Mouse (Mus musculus) olfactory bulb, adult 2 months (tissue): ENCODE data around the gene Cenpe. TPM values are rescaled to one million over a fixed set of nuclear protein-coding genes. Genes with fewer than 3 reads are reported as not detected.

Experiments used
- H3K27ac ChIP-seq: fragments of 200-500 bp; 2 replicates; pipeline ENCODE4 v1.5.1; 2012; ENCODE audit warnings: low read depth, low read length; ENCODE audit not compliant: insufficient read depth
- H3K4me1 ChIP-seq: fragments of 200-500 bp; 2 replicates; pipeline ENCODE4 v1.6.1; 2012; ENCODE audit warnings: low read length; ENCODE audit not compliant: control insufficient read depth, insufficient read depth
- H3K4me3 ChIP-seq: fragments of 200-500 bp; 2 replicates; pipeline ENCODE4 v1.5.1; 2012; ENCODE audit warnings: mild to moderate bottlenecking, low read depth, low read length, moderate library complexity; ENCODE audit not compliant: insufficient read depth
- CTCF ChIP-seq: fragments of 200-500 bp; IDR thresholded peaks from 2 replicates; pipeline ENCODE4 v1.5.1; 2012; ENCODE audit warnings: low read depth, mild to moderate bottlenecking, low read length, moderate library complexity; ENCODE audit not compliant: insufficient read depth
- POLR2A ChIP-seq: fragments of 200-500 bp; IDR thresholded peaks from 2 replicates; pipeline ENCODE4 v1.6.1; 2012; ENCODE audit warnings: mild to moderate bottlenecking, low read depth, low read length, moderate library complexity; ENCODE audit not compliant: insufficient read depth
- WGBS: fragments of 180-500 bp; shearing (Covaris S2); methylation state at CpG from one replicate; pipeline ENCODE4 v1.1.7; 2018; 5-methylcytosine and 5-hydroxymethylcytosine counted together
- polyA plus RNA-seq: library from polyadenylated mRNA; stranded (reverse); fragments of >200 nt; gene quantifications from 2 replicates; pipeline ENCODE4 v1.2.4, GENCODE M21; 2012; ENCODE audit warnings: low replicate concordance; ENCODE audit not compliant: missing spikeins, insufficient read depth, insufficient read length

The Cenpe gene
- polyA plus RNA-seq, 1 experiment = 38.3 TPM

GRCm38 (mm10) chr3:135293703-135294102, 81.4 kb downstream of the Cenpe start:
- Histone ChIP-seq H3K4me3 (no peak overlapping the region), H3K27ac (no peak overlapping the region), H3K4me1 (peaks cover 2% of the 10 kb centered on the region; the same call in 1 of the 2 replicates)
- WGBS = 79% methylated on average over 7 of the region's 7 CpGs
- TF ChIP-seq CTCF = no peak
- TF ChIP-seq POLR2A = no peak

DNA sequence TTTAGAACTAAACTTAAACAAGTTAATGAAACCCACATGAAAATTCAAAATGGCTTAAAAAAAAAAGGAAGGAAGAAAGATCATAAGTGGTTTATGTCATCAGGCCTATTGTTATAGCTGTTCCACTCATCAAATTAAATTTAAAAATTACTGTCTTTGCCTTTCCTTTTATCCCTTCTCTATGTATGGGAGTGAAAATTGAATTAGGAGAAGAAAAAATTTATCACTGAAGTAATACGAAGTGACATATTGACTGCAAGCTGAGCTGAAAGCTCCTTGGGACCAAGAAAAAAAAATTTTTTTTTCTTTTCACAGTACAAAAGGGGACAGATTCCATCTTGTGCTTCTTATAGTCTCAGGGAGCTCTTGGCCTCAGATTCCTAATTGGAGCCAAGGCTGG, 83.2 kb downstream of the Cenpe start:
- no peak for TF ChIP-seq CTCF
- TF ChIP-seq POLR2A = no peak
- Histone ChIP-seq H3K4me1 (peaks cover 2% of the 10 kb centered on the region; the same call in 1 of the 2 replicates), H3K27ac (no peak overlapping the region), H3K4me3 (no peak overlapping the region)
- WGBS = 94% methylated on average over 1 of the region's 1 CpGs

GRCm38 (mm10) chr3:135298560-135298959, 86.2 kb downstream of the Cenpe start:
- Histone ChIP-seq H3K4me1 (peaks cover 2% of the 10 kb centered on the region; the same call in 1 of the 2 replicates), H3K4me3 (no peak overlapping the region), H3K27ac (no peak overlapping the region)
- 43% methylated on average over 3 of the region's 3 CpGs for WGBS
- TF ChIP-seq POLR2A (no peak), CTCF (no peak)

DNA sequence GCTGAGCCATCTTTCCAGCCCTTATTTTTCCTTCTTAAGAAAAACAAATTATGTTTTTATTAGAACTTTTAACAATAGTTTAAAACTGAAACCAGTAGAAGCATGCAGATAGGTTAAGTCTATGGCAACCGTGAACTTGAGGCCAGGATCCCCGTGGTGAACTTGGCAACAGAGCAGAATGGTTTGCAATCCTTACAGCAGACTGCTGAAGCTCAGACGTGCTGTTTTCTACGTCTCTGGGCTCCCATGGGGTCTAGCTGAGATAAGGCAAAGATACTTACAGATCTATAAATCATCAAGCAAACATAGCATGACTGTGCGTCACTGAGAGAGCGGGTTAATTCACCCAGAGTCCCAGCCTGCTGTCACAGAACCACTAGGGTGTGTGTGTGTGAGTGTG, 87.7 kb downstream of the Cenpe start:
- TF ChIP-seq CTCF = no peak
- no peak for TF ChIP-seq POLR2A
- Histone ChIP-seq H3K4me1 (no peaks in the 10 kb centered on the region), H3K4me3 (no peak overlapping the region), H3K27ac (no peak overlapping the region)
- WGBS = 72% methylated on average over 6 of the region's 6 CpGs

DNA sequence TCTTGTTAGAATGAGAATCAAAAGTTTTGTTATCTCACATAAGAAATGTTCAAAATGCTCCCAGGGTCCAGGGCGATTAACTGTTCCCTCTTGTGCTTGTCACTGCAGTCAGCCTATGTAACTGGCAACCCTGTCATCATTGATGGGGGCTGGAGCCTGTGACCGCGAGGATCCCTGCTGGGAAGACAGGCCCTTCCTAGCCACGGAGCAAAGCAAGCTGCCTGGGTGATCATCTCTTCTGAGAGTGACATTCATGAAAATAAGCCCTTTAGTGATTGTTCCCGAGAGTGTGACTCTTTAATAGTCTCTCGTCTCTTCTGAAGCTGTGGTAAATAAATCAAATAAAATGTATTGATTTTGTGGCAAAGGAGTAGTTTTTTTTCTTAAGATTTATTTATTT, 91.7 kb downstream of the Cenpe start:
- no peak overlapping the region for H3K27ac ChIP-seq
- no peak for TF ChIP-seq CTCF
- TF ChIP-seq POLR2A = no peak
- WGBS = 71% methylated on average over 6 of the region's 6 CpGs
- H3K4me1 ChIP-seq = peaks cover 8% of the 10 kb centered on the region
- H3K4me3 ChIP-seq = no peak overlapping the region

GRCm38 (mm10) chr3:135304566-135304965, 92.2 kb downstream of the Cenpe start:
- Histone ChIP-seq H3K4me3 (no peak overlapping the region), H3K4me1 (peaks cover 8% of the 10 kb centered on the region), H3K27ac (no peak overlapping the region)
- no peak for TF ChIP-seq CTCF
- TF ChIP-seq POLR2A = no peak
- 62% methylated on average over 9 of the region's 9 CpGs for WGBS

- peaks cover 8% of the 10 kb centered on the region for H3K4me1 ChIP-seq
- H3K27ac ChIP-seq = no peak within 1 kb of the TSS
- WGBS = 17% methylated on average over 28 of the region's 28 CpGs
- TF ChIP-seq POLR2A (no peak), CTCF (no peak)
- H3K4me3 ChIP-seq = no peak within 1 kb of the TSS
These were observed 95.3 kb downstream of the Cenpe start, which contains the start of gene Slc9b2 for GRCm38 (mm10) chr3:135307411-135308259. Gene Slc9b2, plus strand, starts transcription at chr3:135307700.

DNA sequence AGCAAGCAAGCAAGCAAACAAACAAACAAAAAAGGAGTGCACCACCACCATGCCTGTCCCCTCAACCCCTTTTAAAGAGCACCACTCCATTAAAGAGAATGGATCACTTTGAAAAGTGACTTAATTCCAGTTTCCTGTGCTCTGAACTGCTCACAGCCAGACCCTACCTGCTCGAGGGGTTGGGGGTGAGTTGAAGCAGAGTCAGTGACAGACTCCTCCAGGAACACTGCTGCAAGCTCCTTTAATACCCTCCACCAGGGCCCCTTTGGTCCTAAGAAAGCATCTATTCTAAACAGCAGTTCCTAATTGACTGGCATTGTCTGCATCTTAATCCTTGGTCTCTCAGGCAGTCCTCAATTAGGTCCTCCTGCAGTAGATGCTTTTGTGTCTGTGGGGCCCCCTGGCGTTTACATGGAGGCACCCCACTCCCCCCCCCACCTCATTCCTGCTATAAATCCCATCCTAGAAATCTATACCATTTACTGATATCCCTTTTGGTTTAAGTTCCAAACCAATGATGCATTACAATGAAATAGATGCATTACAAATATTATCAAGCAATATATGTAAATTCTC, 100.7 kb downstream of the Cenpe start:
- WGBS = 19% methylated on average over 2 of the region's 2 CpGs
- Histone ChIP-seq H3K4me1 (0 out of 2 replicates have a peak, but pooled peaks cover under 1% of the 10 kb centered on the region), H3K27ac (no peak overlapping the region), H3K4me3 (no peak overlapping the region)
- TF ChIP-seq POLR2A = no peak
- no peak for TF ChIP-seq CTCF

- Histone ChIP-seq H3K4me1 (no peaks in the 10 kb centered on the region), H3K4me3 (no peak overlapping the region), H3K27ac (no peak overlapping the region)
- no peak for TF ChIP-seq CTCF
- TF ChIP-seq POLR2A = no peak
- 57% methylated on average over 2 of the region's 2 CpGs for WGBS
These were observed 101.4 kb downstream of the Cenpe start for GRCm38 (mm10) chr3:135313727-135314126.
